Mouse (Mus musculus): ENCODE data around the gene Irak2. TPM values are rescaled to one million over a fixed set of nuclear protein-coding genes. Genes with fewer than 3 reads are reported as not detected.
A peak's percentile ranks its signal among the peaks of the same experiment; 100 is the strongest.

Irak2 gene
- total and polyA plus RNA-seq, 3 experiments: 30.0 to 39.5 (median 32.5) TPM

DNA sequence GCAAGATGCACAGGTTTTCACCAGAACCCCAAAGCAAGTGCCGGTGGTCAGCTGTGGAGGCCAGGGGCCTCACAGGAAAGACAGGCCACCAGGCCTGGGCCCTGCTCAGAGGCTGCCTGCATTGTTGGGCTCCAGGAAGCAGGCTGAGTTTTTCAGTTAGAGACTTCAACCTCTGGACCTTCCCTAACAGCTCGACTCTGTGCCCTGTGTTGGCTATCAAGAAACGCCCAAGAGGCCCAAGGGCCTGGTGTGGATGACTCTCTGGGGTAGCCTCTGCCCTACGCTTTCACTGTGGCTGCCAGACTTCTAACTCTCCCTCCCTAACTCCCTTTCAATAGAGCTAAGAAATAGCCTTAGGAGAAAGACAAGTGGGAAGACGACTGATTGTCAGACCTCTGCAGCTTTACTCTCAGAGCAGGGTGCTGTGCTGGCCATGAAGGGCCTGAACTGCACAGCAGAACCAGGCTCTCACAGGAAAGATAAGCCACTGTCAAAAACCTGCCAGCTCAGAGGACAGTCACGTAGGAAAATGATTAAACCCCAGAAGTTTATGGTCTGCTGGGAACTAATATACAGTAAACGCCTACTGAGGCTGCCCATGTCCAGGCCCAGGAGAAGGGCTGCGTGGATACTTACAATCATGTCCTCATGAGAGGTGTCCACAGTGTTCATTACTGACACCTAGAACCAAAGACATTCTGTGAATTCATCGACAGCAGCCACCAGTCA lies 99.2 kb downstream of the Irak2 start:
- peaks cover 47 to 62% of the 10 kb centered on the region in 2 experiments for H3K36me3 ChIP-seq (replicated peaks in 1 of 2; ENCODE audit: control insufficient read depth in 1 of 2, insufficient read depth in 1 of 2, low read length in 1 of 2)

GRCm38 (mm10) chr6:113740236-113741217 lies 102.3 kb downstream of the Irak2 start, which contains the start of gene Sec13:
Sec13 (minus strand) TSS chr6:113740743.
- peak within 1 kb of the TSS; percentile 87 for H3K9ac ChIP-seq (ENCODE audit: insufficient read depth, low read depth)
- peak; percentile 91 for TF ChIP-seq NELFE (IDR thresholded peaks at IDR 0.05; ENCODE audit: low read depth, low read length)
- TF ChIP-seq ELF1 (IDR thresholded peaks at IDR 0.05; ENCODE audit: low read depth, low read length): peak; percentile 87
- peak; percentile 94 for TF ChIP-seq MXI1 (IDR thresholded peaks at IDR 0.05; ENCODE audit: low read depth, low read length)
- TF ChIP-seq MYC (IDR thresholded peaks at IDR 0.05; ENCODE audit: low read depth, low read length): peak; percentile 57; the same call in 1 of the 2 replicates
- TF ChIP-seq TBP (conservative IDR thresholded peaks at IDR 0.05; ENCODE audit: low read depth, low read length): peak; percentile 88
- peak; percentile 78 for TF ChIP-seq MEF2A (IDR thresholded peaks at IDR 0.05; ENCODE audit: borderline replicate concordance, low read depth, low read length)
- peak; percentile 51 for TF ChIP-seq NRF1 (IDR thresholded peaks at IDR 0.05; ENCODE audit: low read depth, low read length)
- peak; percentile 88; the same call in 1 of the 2 replicates for TF ChIP-seq KAT2A (IDR thresholded peaks at IDR 0.05; ENCODE audit: insufficient replicate concordance, low read length)
- peak; percentile 61; the same call in 1 of the 2 replicates for TF ChIP-seq ZMIZ1 (IDR thresholded peaks at IDR 0.05; ENCODE audit: low read depth, low read length)
- TF ChIP-seq SIN3A (IDR thresholded peaks at IDR 0.05; ENCODE audit: low read length): peak; percentile 95
- no peak for TF ChIP-seq USF2 (conservative IDR thresholded peaks at IDR 0.05; ENCODE audit: low read depth, low read length)
- peak; percentile 92 for TF ChIP-seq MAZ (IDR thresholded peaks at IDR 0.05; ENCODE audit: low read depth, low read length)
- 0 out of 2 replicates have a peak, but pooled peaks have one; percentile 62 for TF ChIP-seq MAX (IDR thresholded peaks at IDR 0.05; ENCODE audit: low read length)
- peak; percentile 62; the same call in 1 of the 2 replicates for TF ChIP-seq POLR2AphosphoS2 (IDR thresholded peaks at IDR 0.05; ENCODE audit: low read depth, low read length)
- TF ChIP-seq SMC3 (IDR thresholded peaks at IDR 0.05; ENCODE audit: low read depth, low read length): no peak
- TF ChIP-seq ZNF384 (IDR thresholded peaks at IDR 0.05; ENCODE audit: low read depth, low read length): no peak
- TF ChIP-seq TCF12 (IDR thresholded peaks at IDR 0.05; ENCODE audit: low read depth, low read length): peak; percentile 87
- no peak for TF ChIP-seq ZC3H11A (IDR thresholded peaks at IDR 0.05; ENCODE audit: low read depth, low read length)
- TF ChIP-seq HCFC1 (IDR thresholded peaks at IDR 0.05; ENCODE audit: low read depth, low read length): peak; percentile 92
- TF ChIP-seq IRF4 (IDR thresholded peaks at IDR 0.05; ENCODE audit: low read depth, low read length): peak; percentile 67
- TF ChIP-seq POLR2A (IDR thresholded peaks at IDR 0.05; ENCODE audit: low read depth, low read length): peak; percentile 86
- no peak within 1 kb of the TSS for H3K27ac ChIP-seq (ENCODE audit: insufficient read depth, low read depth)
- peaks cover 40% of the 10 kb centered on the region for H3K27me3 ChIP-seq (replicated peaks)
- H3K79me2 ChIP-seq (replicated peaks; ENCODE audit: control insufficient read depth, extremely low read depth, insufficient read depth, poor library complexity, severe bottlenecking): peaks cover 34% of the 10 kb centered on the region
- peaks cover 0 to 15% of the 10 kb centered on the region in 2 experiments; a peak in 2 of 4 replicates for H3K4me1 ChIP-seq (ENCODE audit: control insufficient read depth in 1 of 2, insufficient read depth in 2 of 2)
- H3K4me2 ChIP-seq (ENCODE audit: insufficient read depth, low read depth, poor library complexity, severe bottlenecking): peak within 1 kb of the TSS; percentile 78
- H3K4me3 ChIP-seq (replicated peaks in 1 of 3; ENCODE audit: low read depth in 2 of 3, low read length in 2 of 3, poor library complexity in 1 of 3): peak within 1 kb of the TSS; percentile 91 to 98 (median 93)
- no peaks in the 10 kb centered on the region for H3K9me3 ChIP-seq (replicated peaks; ENCODE audit: low read length)
- dilution Hi-C loops (cut with MboI; ENCODE audit: extremely low pct_ligation_motif_present, extremely low pct_unique_long_range_greater_than_20kb, low sequenced_read_pairs): no loop called here
- H3K36me3 ChIP-seq (replicated peaks in 1 of 2; ENCODE audit: control insufficient read depth in 1 of 2, insufficient read depth in 1 of 2, low read length in 1 of 2): peaks cover 24 to 31% of the 10 kb centered on the region in 2 experiments
- in situ Hi-C loops (cut with MboI; ENCODE audit: low pct_ligation_motif_present, low pct_unique_long_range_greater_than_20kb, low sequenced_read_pairs): no loop called here
- DNase-seq (ENCODE audit: extremely low read depth): peak; percentile 83

More for the DNA sequence above, 99.2 kb downstream of the Irak2 start:
- in situ Hi-C loops (cut with MboI; ENCODE audit: low pct_ligation_motif_present, low pct_unique_long_range_greater_than_20kb, low sequenced_read_pairs): no loop called here
- peaks cover 11% of the 10 kb centered on the region for H3K27me3 ChIP-seq (replicated peaks)
- peaks cover 0 to 15% of the 10 kb centered on the region in 2 experiments; a peak in 2 of 4 replicates for H3K4me1 ChIP-seq (ENCODE audit: control insufficient read depth in 1 of 2, insufficient read depth in 2 of 2)
- no peak for DNase-seq (ENCODE audit: extremely low read depth)
- no peak overlapping the region for H3K4me3 ChIP-seq (replicated peaks in 1 of 3; ENCODE audit: low read depth in 2 of 3, low read length in 2 of 3, poor library complexity in 1 of 3)
- H3K27ac ChIP-seq (ENCODE audit: insufficient read depth, low read depth): no peak overlapping the region
- no peak for TF ChIP-seq IRF4 (IDR thresholded peaks at IDR 0.05; ENCODE audit: low read depth, low read length)
- TF ChIP-seq MXI1 (IDR thresholded peaks at IDR 0.05; ENCODE audit: low read depth, low read length): no peak
- TF ChIP-seq NRF1 (IDR thresholded peaks at IDR 0.05; ENCODE audit: low read depth, low read length): no peak
- TF ChIP-seq UBTF (IDR thresholded peaks at IDR 0.05; ENCODE audit: low read depth, low read length): no peak
- dilution Hi-C loops (cut with MboI; ENCODE audit: extremely low pct_ligation_motif_present, extremely low pct_unique_long_range_greater_than_20kb, low sequenced_read_pairs): no loop called here
- H3K79me2 ChIP-seq (replicated peaks; ENCODE audit: control insufficient read depth, extremely low read depth, insufficient read depth, poor library complexity, severe bottlenecking): peaks cover 34% of the 10 kb centered on the region
- no peak overlapping the region for H3K4me2 ChIP-seq (ENCODE audit: insufficient read depth, low read depth, poor library complexity, severe bottlenecking)
- no peaks in the 10 kb centered on the region for H3K9me3 ChIP-seq (replicated peaks; ENCODE audit: low read length)
- no peak overlapping the region for H3K9ac ChIP-seq (ENCODE audit: insufficient read depth, low read depth)
